8 mouse cellular contexts compared by ENCODE assay signal in genomic region chr7:30050882-30051548, GRCm38 (mm10). TPM values are rescaled to one million over a fixed set of nuclear protein-coding genes. Genes with fewer than 3 reads are reported as not detected.
DNase-seq lines count a peak whose midpoint lies in the region; ATAC-seq lines count a peak whose summit lies in the region.

Gene Zfp14, minus strand, starts transcription at chr7:30051380.

- H3K36me3 ChIP-seq in hindbrain, embryonic 11.5 days (ENCODE audit: control insufficient read depth, insufficient read depth, low read length): no peaks in the 10 kb centered on the region; the same call in 1 of the 2 replicates

- peak within 1 kb of the TSS; percentile 84 for H3K4me3 ChIP-seq in hindbrain, embryonic 11.5 days (ENCODE audit: low read depth, low read length)

- H3K9ac ChIP-seq in hindbrain, embryonic 11.5 days (ENCODE audit: low read depth, low read length): peak within 1 kb of the TSS; percentile 78

- WGBS in hindbrain, embryonic 11.5 days: under 1% methylated on average over 39 of the region's 40 CpGs

- peak; percentile 99 for ATAC-seq in frontal cortex, adult (ENCODE audit: low TSS enrichment)
- ATAC-seq in hindbrain, embryonic 11.5 days (ENCODE audit: low FRiP score): peak; percentile 99

- H3K9me3 ChIP-seq in hindbrain, embryonic 11.5 days (ENCODE audit: control insufficient read depth, low read length): no peaks in the 10 kb centered on the region

- H3K27me3 ChIP-seq in hindbrain, embryonic 11.5 days (ENCODE audit: control insufficient read depth, insufficient read depth, low read length): no peaks in the 10 kb centered on the region

- H3K4me1 ChIP-seq in hindbrain, embryonic 11.5 days (replicated peaks; ENCODE audit: control insufficient read depth, insufficient read depth, low read length): 0 out of 2 replicates have a peak, but pooled peaks cover 2% of the 10 kb centered on the region

- peak within 1 kb of the TSS; percentile 90 for H3K27ac ChIP-seq in hindbrain, embryonic 11.5 days (ENCODE audit: low read depth, low read length)

- DNase-seq in MEL-GATA-1-ER (ENCODE audit: extremely low read depth, low read depth): peak; percentile 84
- DNase-seq in cerebellum, adult 8-10 months: peak; percentile 91
- peak; percentile 94 for DNase-seq in hindbrain, embryonic 11.5 days (ENCODE audit: low spot score)
- peak; percentile 86 to 90 for DNase-seq in layer of hippocampus, postnatal 10 days (ENCODE audit: low spot score in 2 of 2)
- peak; percentile 93 for DNase-seq in lung, postnatal 10 days
- peak; percentile 86 for DNase-seq in ovary, postnatal 36 days (ENCODE audit: low spot score)
- peak; percentile 90 for DNase-seq in thymus, postnatal 25 days

- H3K4me2 ChIP-seq in hindbrain, embryonic 11.5 days (replicated peaks; ENCODE audit: low read depth, low read length): peak within 1 kb of the TSS; percentile 89

RNA-seq across cellular contexts. Expression of gene Zfp14, which starts in this region (rescaled TPM):
- 5.6 and 7.6 TPM in 2 replicates for polyA plus RNA-seq in hindbrain, embryonic 11.5 days (2014; fragmentation: Nextera tagmentation; extraction: Ambion mirVana)
- total RNA-seq in layer of hippocampus, postnatal 10 days (2021): 1 to 10 TPM; 8.5 to 8.7 TPM

Comparison
In these comparisons a context has a peak if more than half of its experiments do, and no peak if none do; other contexts are left out.
1. Peak in every context shown above with its lines: DNase-seq, ATAC-seq, H3K4me3 ChIP-seq and H3K27ac ChIP-seq.